Mouse (Mus musculus) kidney, embryonic 15.5 days (tissue): ENCODE measurements at regions not wholly inside any gene's neighbourhood (a gene's known extent, or its start where the extent isn't known, plus 50 kb on each side); places are given as distances from the start of the nearest gene placed in this dataset.
A peak's percentile ranks its signal among the peaks of the same experiment; 100 is the strongest.

Experiments
- ATAC-seq: fragments of 200-750 bp; cut with Nextera tagmentation; replicated peaks from 2 replicates; pipeline ENCODE4 v1.8.0; 2017; ENCODE audit warnings: moderate TSS enrichment; ENCODE audit not compliant: low FRiP score
- H3K27ac ChIP-seq: fragments of 300-500 bp; sonication (generic); 2 replicates; pipeline ENCODE4 v1.5.1; 2015; ENCODE audit warnings: mild to moderate bottlenecking, inconsistent platforms
- H3K27me3 ChIP-seq: fragments of 300-500 bp; sonication (generic); 2 replicates; pipeline ENCODE4 v1.6.1; 2015; ENCODE audit warnings: inconsistent platforms
- H3K36me3 ChIP-seq: fragments of 300-500 bp; sonication (generic); 2 replicates; pipeline ENCODE4 v1.6.1; 2015; ENCODE audit warnings: inconsistent platforms
- H3K4me1 ChIP-seq: fragments of 300-500 bp; sonication (generic); 2 replicates; pipeline ENCODE4 v1.6.1; 2015; ENCODE audit warnings: inconsistent platforms
- H3K4me2 ChIP-seq: fragments of 300-500 bp; sonication (generic); 2 replicates; pipeline ENCODE4 v1.6.1; 2015; ENCODE audit warnings: moderate library complexity, mild to moderate bottlenecking, inconsistent platforms
- H3K4me3 ChIP-seq: fragments of 300-500 bp; sonication (generic); replicated peaks from 2 replicates; pipeline ENCODE4 v1.5.1; 2015; ENCODE audit warnings: mild to moderate bottlenecking, inconsistent platforms
- H3K9ac ChIP-seq: fragments of 300-500 bp; sonication (generic); 2 replicates; pipeline ENCODE4 v1.6.1; 2015; ENCODE audit warnings: mild to moderate bottlenecking, inconsistent platforms
- H3K9me3 ChIP-seq: fragments of 300-500 bp; sonication (generic); replicated peaks from 2 replicates; pipeline ENCODE4 v1.6.1; 2016; ENCODE audit warnings: inconsistent platforms
- WGBS: fragments of 180-500 bp; shearing (Covaris S2); methylation state at CpG from one replicate; pipeline ENCODE4 v1.1.7; 2015; ENCODE audit warnings: mixed read lengths; 5-methylcytosine and 5-hydroxymethylcytosine counted together

GRCm38 (mm10) chr7:52317121-52317520 lies 301.6 kb upstream of the 1700015G11Rik start:
- 71% methylated on average over 1 of the region's 1 CpGs for WGBS
- no peaks in the 10 kb centered on the region for H3K9me3 ChIP-seq

GRCm38 (mm10) chr7:52278262-52278661 lies 262.7 kb upstream of the 1700015G11Rik start:
- H3K4me1 ChIP-seq: no peaks in the 10 kb centered on the region
- no peaks in the 10 kb centered on the region for H3K36me3 ChIP-seq
- H3K9me3 ChIP-seq: no peaks in the 10 kb centered on the region
- no peak overlapping the region for H3K4me3 ChIP-seq
- no peak overlapping the region for H3K27ac ChIP-seq
- H3K27me3 ChIP-seq: no peaks in the 10 kb centered on the region
- ATAC-seq: no peak
- H3K9ac ChIP-seq: no peak overlapping the region
- no peak overlapping the region for H3K4me2 ChIP-seq
- 80% methylated on average over 4 of the region's 4 CpGs for WGBS

More at GRCm38 (mm10) chr7:52317121-52317520, 301.6 kb upstream of the 1700015G11Rik start:
- Histone ChIP-seq H3K9ac (no peak overlapping the region), H3K4me3 (no peak overlapping the region), H3K4me2 (no peak overlapping the region), H3K4me1 (no peaks in the 10 kb centered on the region), H3K27me3 (no peaks in the 10 kb centered on the region), H3K27ac (no peak overlapping the region), H3K36me3 (no peaks in the 10 kb centered on the region)
- ATAC-seq: no peak

GRCm38 (mm10) chr7:52256386-52256920 lies 240.9 kb upstream of the 1700015G11Rik start:
- Histone ChIP-seq H3K27ac (no peak overlapping the region), H3K4me2 (no peak overlapping the region), H3K36me3 (no peaks in the 10 kb centered on the region), H3K9me3 (no peaks in the 10 kb centered on the region), H3K27me3 (no peaks in the 10 kb centered on the region), H3K4me3 (no peak overlapping the region), H3K4me1 (no peaks in the 10 kb centered on the region), H3K9ac (no peak overlapping the region)
- no peak for ATAC-seq
- 51% methylated on average over 1 of the region's 1 CpGs for WGBS

- Histone ChIP-seq H3K4me3 (no peak overlapping the region), H3K9me3 (no peaks in the 10 kb centered on the region)
- peak; percentile 88 for ATAC-seq
Measured at GRCm38 (mm10) chr7:52252499-52253233, 237.1 kb upstream of the 1700015G11Rik start.

More at GRCm38 (mm10) chr7:52252499-52253233, 237.1 kb upstream of the 1700015G11Rik start:
- Histone ChIP-seq H3K4me2 (no peak overlapping the region), H3K27ac (no peak overlapping the region), H3K4me1 (no peaks in the 10 kb centered on the region), H3K36me3 (no peaks in the 10 kb centered on the region), H3K27me3 (no peaks in the 10 kb centered on the region), H3K9ac (no peak overlapping the region)
